In the genomic region with DNA sequence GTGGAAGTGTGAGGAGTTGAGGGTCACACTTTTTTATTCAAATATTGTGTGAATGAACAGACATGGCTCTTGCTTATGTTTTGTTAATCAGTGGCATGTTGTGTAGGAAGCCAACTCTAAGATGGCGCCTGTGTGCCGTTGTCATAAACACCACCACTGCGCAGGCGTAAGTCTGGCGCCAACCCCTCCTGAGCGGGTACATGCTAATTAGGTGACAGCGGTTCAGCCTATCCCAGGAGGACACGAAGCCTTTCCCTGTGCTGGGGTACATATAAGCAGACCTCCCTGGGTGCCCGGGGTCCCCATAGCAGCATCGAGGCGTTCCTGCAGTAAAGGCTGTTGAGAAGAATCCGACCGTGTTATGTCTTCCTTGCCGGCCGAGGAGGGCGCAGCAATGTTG, we compare ENCODE assay signal across 1 mouse cellular context. TPM values are rescaled to one million over a fixed set of nuclear protein-coding genes. Genes with fewer than 3 reads are reported as not detected.
"Had no signal": no experiment of that assay in that cellular context is flagged by ENCODE, and none has a peak within 500 bp of the region (broad histone marks: within the 10 kb centered on the region; RNA-seq: fewer than 3 reads in every experiment).

No protein-coding gene starts in this region.

RNA-seq across cellular contexts. Expression of a gene that starts 32.7 kb away (rescaled TPM):
- polyA plus RNA-seq: limb, embryonic 10.5 days had no signal
